Mouse (Mus musculus) myocyte (in vitro differentiated cells): ENCODE data around the gene Foxn1. TPM values are rescaled to one million over a fixed set of nuclear protein-coding genes. Genes with fewer than 3 reads are reported as not detected.

Source experiments
- H3K27me3 ChIP-seq: one replicate; pipeline ENCODE4 v1.6.1; 2011; ENCODE audit not compliant: control insufficient read depth, insufficient read depth, insufficient read length
- H3K36me3 ChIP-seq: one replicate; pipeline ENCODE4 v1.6.1; 2011; ENCODE audit not compliant: control insufficient read depth, insufficient read depth
- H3K4me2 ChIP-seq: one replicate; pipeline ENCODE4 v1.6.1; 2011; ENCODE audit warnings: low read depth, control low read depth
- H3K4me3 ChIP-seq: one replicate; pipeline ENCODE4 v1.5.1; 2011; ENCODE audit warnings: mild to moderate bottlenecking, control low read depth, moderate library complexity
- H3K79me2 ChIP-seq: one replicate; pipeline ENCODE4 v1.6.1; 2011; ENCODE audit not compliant: control insufficient read depth, insufficient read depth
- H3ac ChIP-seq: one replicate; pipeline ENCODE4 v1.6.1; 2011; ENCODE audit not compliant: control insufficient read depth, insufficient read length
- CEBPB ChIP-seq: IDR thresholded peaks from 2 replicates; pipeline ENCODE4 v1.6.1; 2011; ENCODE audit warnings: mild to moderate bottlenecking, moderate library complexity; ENCODE audit not compliant: poor library complexity, insufficient read depth, severe bottlenecking
- E2F4 ChIP-seq: IDR thresholded peaks from one replicate; pipeline ENCODE4 v1.6.1; 2011; ENCODE audit warnings: mild to moderate bottlenecking, control low read depth, moderate library complexity; ENCODE audit not compliant: insufficient read depth
- MAX ChIP-seq: IDR thresholded peaks from one replicate; pipeline ENCODE4 v1.6.1; 2011; ENCODE audit warnings: low read depth, mild to moderate bottlenecking, control low read depth
- MYOD1 ChIP-seq, 3 experiments: IDR thresholded peaks; one replicate each; pipeline ENCODE4 v1.6.1; 2011; ENCODE audit warnings: control low read depth in 2 of 3, low read depth in 2 of 3, mild to moderate bottlenecking in 2 of 3, moderate library complexity in 1 of 3; ENCODE audit not compliant: insufficient read length in 2 of 3, control insufficient read depth in 1 of 3
- MYOG ChIP-seq, 3 experiments: IDR thresholded peaks; one replicate each; pipeline ENCODE4 v1.6.1; 2011; ENCODE audit warnings: control low read depth in 2 of 3, low read depth in 2 of 3, mild to moderate bottlenecking in 2 of 3; ENCODE audit not compliant: insufficient read length in 2 of 3, control insufficient read depth in 1 of 3, insufficient read depth in 1 of 3
- POLR2A ChIP-seq: IDR thresholded peaks from one replicate; pipeline ENCODE4 v1.6.1; 2011; ENCODE audit warnings: low read depth, mild to moderate bottlenecking, control low read depth, moderate library complexity; ENCODE audit not compliant: insufficient read length
- POLR2AphosphoS2 ChIP-seq: IDR thresholded peaks from one replicate; pipeline ENCODE4 v1.6.1; 2011; ENCODE audit warnings: low read depth, control low read depth; ENCODE audit not compliant: insufficient read length
- REST ChIP-seq: IDR thresholded peaks from one replicate; pipeline ENCODE4 v1.6.1; 2011; ENCODE audit warnings: mild to moderate bottlenecking, control low read depth, moderate library complexity; ENCODE audit not compliant: insufficient read depth, insufficient read length
- SRF ChIP-seq: IDR thresholded peaks from one replicate; pipeline ENCODE4 v1.6.1; 2011; ENCODE audit warnings: low read depth; ENCODE audit not compliant: control insufficient read depth, insufficient read length
- TCF12 ChIP-seq: IDR thresholded peaks from one replicate; pipeline ENCODE4 v1.6.1; 2011; ENCODE audit warnings: mild to moderate bottlenecking, control low read depth; ENCODE audit not compliant: poor library complexity, insufficient read depth, severe bottlenecking
- TCF3 ChIP-seq: IDR thresholded peaks from one replicate; pipeline ENCODE4 v1.6.1; 2011; ENCODE audit warnings: low read depth, control low read depth; ENCODE audit not compliant: insufficient read length
- USF1 ChIP-seq: IDR thresholded peaks from one replicate; pipeline ENCODE4 v1.6.1; 2011; ENCODE audit warnings: low read depth, mild to moderate bottlenecking, control low read depth, moderate library complexity
- polyA plus RNA-seq: library from polyadenylated mRNA; unstranded; fragments of >200 nt; fragmentation: generic; extraction: Trizol; gene quantifications from one replicate; pipeline ENCODE4 v1.2.1, GENCODE M21; 2012; ENCODE audit warnings: missing spikeins

Gene Foxn1
- polyA plus RNA-seq, 1 experiment = 0.01 TPM

DNA sequence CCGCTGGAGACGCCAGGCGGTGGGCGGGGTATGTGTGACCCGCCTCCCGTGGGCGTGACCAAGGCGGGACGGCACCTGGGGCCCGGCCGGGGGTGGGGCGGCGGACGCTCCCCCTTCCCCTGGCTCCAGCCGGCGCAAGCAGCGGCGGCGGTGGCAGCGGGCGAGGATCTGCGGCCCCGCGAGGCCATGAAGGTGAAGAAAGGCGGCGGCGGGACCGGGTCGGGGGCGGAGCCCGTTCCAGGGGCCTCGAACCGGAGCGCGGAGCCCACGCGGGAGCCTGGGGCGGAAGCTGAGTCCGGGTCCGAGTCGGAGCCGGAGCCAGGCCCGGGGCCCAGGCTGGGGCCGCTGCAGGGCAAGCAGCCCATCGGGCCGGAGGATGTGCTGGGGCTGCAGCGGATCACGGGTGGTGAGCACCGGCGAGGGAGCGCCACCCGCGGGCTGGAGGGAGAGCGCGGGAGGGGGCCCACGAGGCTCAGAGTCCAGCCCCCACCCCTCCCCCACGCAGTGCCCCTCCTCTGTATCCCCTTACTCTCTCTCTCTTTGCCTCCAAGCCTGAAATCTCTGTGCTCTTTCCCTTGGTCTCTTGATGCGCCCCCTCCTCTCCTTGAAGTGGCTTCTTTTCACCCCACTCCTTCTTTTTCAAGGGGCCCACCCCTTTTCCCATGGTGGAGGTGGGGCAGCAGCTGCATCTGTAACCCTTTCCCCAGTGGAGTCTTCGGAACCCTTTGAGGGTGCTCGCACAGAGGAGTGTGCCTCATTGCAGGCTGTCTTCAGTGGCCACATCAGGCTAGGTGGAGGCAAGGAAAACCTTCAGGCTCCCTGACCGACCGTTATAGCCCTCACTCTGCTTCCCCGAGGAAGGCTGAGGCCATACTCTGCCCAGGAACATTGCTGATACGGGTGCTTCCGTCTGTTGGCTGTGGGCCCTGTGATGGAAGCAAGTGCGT lies 42.7 kb downstream of the Foxn1 start, which contains the start of gene Unc119:
TSS of gene Unc119 (plus strand) at position 102 of the 947 bp plus-strand sequence.
- no peaks in the 10 kb centered on the region for H3K27me3 ChIP-seq

GRCm38 (mm10) chr11:78341702-78342101 lies 44.7 kb downstream of the Foxn1 start:
- no peaks in the 10 kb centered on the region for H3K27me3 ChIP-seq
- TF ChIP-seq MYOG (IDR thresholded peaks at IDR 0.05; ENCODE audit: control insufficient read depth in 1 of 3, insufficient read depth in 1 of 3, insufficient read length in 2 of 3, low read depth in 2 of 3) (no peak), SRF (no peak), MYOD1 (IDR thresholded peaks at IDR 0.05; ENCODE audit: control insufficient read depth in 1 of 3, insufficient read length in 2 of 3, low read depth in 2 of 3) (no peak), E2F4 (no peak), TCF12 (no peak), POLR2A (no peak), MAX (no peak), CEBPB (no peak)
- no peak overlapping the region for H3K4me3 ChIP-seq
- H3K36me3 ChIP-seq = peaks cover 7% of the 10 kb centered on the region
- no peak overlapping the region for H3K4me2 ChIP-seq
- H3K79me2 ChIP-seq = no peaks in the 10 kb centered on the region
- H3ac ChIP-seq = no peak overlapping the region

More for the DNA sequence above, 42.7 kb downstream of the Foxn1 start, which contains the start of gene Unc119:
- H3K4me2 ChIP-seq = peak within 1 kb of the TSS; percentile 84
- no peaks in the 10 kb centered on the region for H3K79me2 ChIP-seq
- peak within 1 kb of the TSS; percentile 13 for H3K4me3 ChIP-seq
- peak; percentile 49 for TF ChIP-seq POLR2AphosphoS2
- TF ChIP-seq POLR2A = peak; percentile 78
- no peak for TF ChIP-seq CEBPB
- TF ChIP-seq MYOD1 (IDR thresholded peaks at IDR 0.05; ENCODE audit: control insufficient read depth in 1 of 3, insufficient read length in 2 of 3, low read depth in 2 of 3) = peak in 1 of 3 experiments; percentile 29
- TF ChIP-seq MAX = no peak
- TF ChIP-seq E2F4 = no peak
- TF ChIP-seq TCF12 = no peak
- peak in 1 of 3 experiments; percentile 4 for TF ChIP-seq MYOG (IDR thresholded peaks at IDR 0.05; ENCODE audit: control insufficient read depth in 1 of 3, insufficient read depth in 1 of 3, insufficient read length in 2 of 3, low read depth in 2 of 3)
- no peak for TF ChIP-seq TCF3
- TF ChIP-seq USF1 = no peak
- H3K36me3 ChIP-seq = peaks cover 4% of the 10 kb centered on the region
- H3ac ChIP-seq = peak within 1 kb of the TSS; percentile 27

GRCm38 (mm10) chr11:78337040-78337439 lies 49.3 kb downstream of the Foxn1 start:
- H3K79me2 ChIP-seq = no peaks in the 10 kb centered on the region
- H3K4me3 ChIP-seq = no peak overlapping the region
- no peak overlapping the region for H3ac ChIP-seq
- no peaks in the 10 kb centered on the region for H3K27me3 ChIP-seq
- no peak overlapping the region for H3K4me2 ChIP-seq
- peaks cover 11% of the 10 kb centered on the region for H3K36me3 ChIP-seq
- TF ChIP-seq MYOD1 (IDR thresholded peaks at IDR 0.05; ENCODE audit: control insufficient read depth in 1 of 3, insufficient read length in 2 of 3, low read depth in 2 of 3) (peak in 2 of 3 experiments; percentile 9 to 54), E2F4 (no peak)

DNA sequence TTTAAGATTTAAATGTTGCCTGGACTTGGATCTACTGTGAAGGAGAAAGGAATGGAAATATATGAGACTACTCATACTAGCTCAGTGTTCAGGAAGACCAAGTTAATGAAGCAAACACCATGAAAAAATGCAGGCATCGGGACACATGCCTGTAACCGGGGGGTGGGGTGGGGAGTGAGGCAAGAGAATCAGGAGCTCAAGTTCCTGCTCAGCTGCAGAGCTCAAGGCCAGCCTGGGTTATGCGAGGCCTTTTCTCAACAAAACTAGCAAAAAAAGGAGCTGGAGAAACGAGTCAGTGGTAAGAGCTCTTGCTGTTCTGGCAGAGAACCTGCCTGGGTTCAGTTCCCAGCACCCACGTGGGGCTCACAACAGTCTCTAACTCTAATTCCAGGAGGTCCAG lies 52.4 kb downstream of the Foxn1 start:
- H3K36me3 ChIP-seq = peaks cover 11% of the 10 kb centered on the region
- no peaks in the 10 kb centered on the region for H3K27me3 ChIP-seq
- no peaks in the 10 kb centered on the region for H3K79me2 ChIP-seq
- H3ac ChIP-seq = no peak overlapping the region
- no peak overlapping the region for H3K4me2 ChIP-seq
- no peak overlapping the region for H3K4me3 ChIP-seq
- no peak for TF ChIP-seq MYOD1 (IDR thresholded peaks at IDR 0.05; ENCODE audit: control insufficient read depth in 1 of 3, insufficient read length in 2 of 3, low read depth in 2 of 3)
- TF ChIP-seq TCF12 = no peak
- no peak for TF ChIP-seq CEBPB
- TF ChIP-seq POLR2AphosphoS2 = no peak
- no peak for TF ChIP-seq MAX
- TF ChIP-seq MYOG (IDR thresholded peaks at IDR 0.05; ENCODE audit: control insufficient read depth in 1 of 3, insufficient read depth in 1 of 3, insufficient read length in 2 of 3, low read depth in 2 of 3) = no peak
- TF ChIP-seq TCF3 = no peak
- no peak for TF ChIP-seq POLR2A
- TF ChIP-seq REST = no peak

- no peak overlapping the region for H3K4me2 ChIP-seq
- no peak overlapping the region for H3K4me3 ChIP-seq
- no peak overlapping the region for H3ac ChIP-seq
- H3K36me3 ChIP-seq = peaks cover 5% of the 10 kb centered on the region
- no peaks in the 10 kb centered on the region for H3K27me3 ChIP-seq
- TF ChIP-seq REST (peak; percentile 45), POLR2AphosphoS2 (no peak)
- no peaks in the 10 kb centered on the region for H3K79me2 ChIP-seq
These were observed 53.7 kb downstream of the Foxn1 start for GRCm38 (mm10) chr11:78332676-78333075.
